Mouse (Mus musculus) liver, postnatal 0 days (tissue): ENCODE data around the gene Cyren. TPM values are rescaled to one million over a fixed set of nuclear protein-coding genes. Genes with fewer than 3 reads are reported as not detected.

Experiments used
- ATAC-seq: fragments of 200-750 bp; cut with Nextera tagmentation; 2 replicates; pipeline ENCODE4 v1.8.0; 2017; ENCODE audit warnings: mild to moderate bottlenecking, moderate library complexity
- DNase-seq: peaks from one replicate; pipeline ENCODE4 v3.0.0-alpha.2; 2016
- H3K27ac ChIP-seq: fragments of 300-500 bp; sonication (generic); 2 replicates; pipeline ENCODE4 v1.5.1; 2014; ENCODE audit warnings: antibody characterized with exemption, moderate library complexity, mild to moderate bottlenecking, low read depth
- H3K27me3 ChIP-seq: fragments of 300-500 bp; sonication (generic); 2 replicates; pipeline ENCODE4 v1.6.1; 2014; ENCODE audit warnings: low read length, control low read depth, mixed read lengths; ENCODE audit not compliant: insufficient read depth
- H3K36me3 ChIP-seq: fragments of 300-500 bp; sonication (generic); replicated peaks from 2 replicates; pipeline ENCODE4 v1.6.1; 2014; ENCODE audit warnings: mild to moderate bottlenecking, control low read depth, low read length, moderate library complexity, mixed read lengths; ENCODE audit not compliant: insufficient read depth
- H3K4me1 ChIP-seq: fragments of 300-500 bp; sonication (generic); 2 replicates; pipeline ENCODE4 v1.6.1; 2014; ENCODE audit warnings: antibody characterized with exemption, mild to moderate bottlenecking, control low read depth; ENCODE audit not compliant: insufficient read depth
- H3K4me2 ChIP-seq: fragments of 300-500 bp; sonication (generic); 2 replicates; pipeline ENCODE4 v1.6.1; 2014; ENCODE audit warnings: low read depth, mild to moderate bottlenecking, low read length, moderate library complexity, mixed read lengths
- H3K4me3 ChIP-seq: fragments of 300-500 bp; sonication (generic); 2 replicates; pipeline ENCODE4 v1.5.1; 2014; ENCODE audit warnings: low read depth, low read length
- H3K9ac ChIP-seq: fragments of 300-500 bp; sonication (generic); replicated peaks from 2 replicates; pipeline ENCODE4 v1.6.1; 2014; ENCODE audit warnings: mild to moderate bottlenecking, moderate library complexity
- H3K9me3 ChIP-seq: fragments of 300-500 bp; sonication (generic); 2 replicates; pipeline ENCODE4 v1.6.1; 2016; ENCODE audit warnings: mild to moderate bottlenecking, control low read depth, low read length, mixed read lengths
- CTCF ChIP-seq: sonication (generic); IDR thresholded peaks from 2 replicates; pipeline ENCODE4 v1.5.1; 2016; ENCODE audit warnings: antibody characterized with exemption, low read depth
- EP300 ChIP-seq: IDR thresholded peaks from 2 replicates; pipeline ENCODE4 v1.6.1; 2016; ENCODE audit warnings: antibody characterized with exemption, low read depth, mild to moderate bottlenecking
- WGBS: fragments of 180-500 bp; shearing (Covaris S2); extraction: QIAGEN DNeasy Blood & Tissue Kit; methylation state at CpG from one replicate; pipeline ENCODE4 v1.1.7; 2014; ENCODE audit not compliant: insufficient replicate concordance; 5-methylcytosine and 5-hydroxymethylcytosine counted together
- polyA plus RNA-seq: library from polyadenylated mRNA; unstranded; fragments of >200 nt; fragmentation: Nextera tagmentation; extraction: Ambion mirVana; gene quantifications from 2 replicates; pipeline ENCODE4 v1.2.1, GENCODE M21; 2015

The Cyren gene
- 4.5 and 4.9 TPM in 2 replicates for polyA plus RNA-seq

- ATAC-seq (peak; percentile 91), DNase-seq (peak; percentile 94)
- Histone ChIP-seq H3K9me3 (no peaks in the 10 kb centered on the region), H3K4me3 (peak within 1 kb of the TSS; percentile 63), H3K27ac (peak within 1 kb of the TSS; percentile 90), H3K36me3 (peaks cover 21% of the 10 kb centered on the region), H3K4me2 (peak within 1 kb of the TSS; percentile 69), H3K27me3 (no peaks in the 10 kb centered on the region), H3K9ac (peak within 1 kb of the TSS; percentile 64), H3K4me1 (peaks cover 46% of the 10 kb centered on the region)
- WGBS, result under 1% methylated on average over 53 of the region's 56 CpGs
- TF ChIP-seq EP300, result no peak; the same call in 1 of the 2 replicates
- peak; percentile 73 for TF ChIP-seq CTCF
These were observed at the start of gene Cyren for GRCm38 (mm10) chr6:34877509-34878321. Cyren (minus strand) TSS chr6:34878060.

GRCm38 (mm10) chr6:34927594-34927993 is 49.7 kb upstream of the Cyren start:
- ATAC-seq (no peak), DNase-seq (no peak)
- H3K4me1 ChIP-seq, result no peaks in the 10 kb centered on the region
- no peaks in the 10 kb centered on the region for H3K9me3 ChIP-seq
- no peak for TF ChIP-seq CTCF
- TF ChIP-seq EP300, result no peak
- H3K36me3 ChIP-seq, result no peaks in the 10 kb centered on the region
- no peaks in the 10 kb centered on the region for H3K27me3 ChIP-seq
- WGBS, result 88% methylated on average over 8 of the region's 8 CpGs
- no peak overlapping the region for H3K4me3 ChIP-seq
- H3K4me2 ChIP-seq, result no peak overlapping the region
- no peak overlapping the region for H3K27ac ChIP-seq
- H3K9ac ChIP-seq, result no peak overlapping the region

DNA sequence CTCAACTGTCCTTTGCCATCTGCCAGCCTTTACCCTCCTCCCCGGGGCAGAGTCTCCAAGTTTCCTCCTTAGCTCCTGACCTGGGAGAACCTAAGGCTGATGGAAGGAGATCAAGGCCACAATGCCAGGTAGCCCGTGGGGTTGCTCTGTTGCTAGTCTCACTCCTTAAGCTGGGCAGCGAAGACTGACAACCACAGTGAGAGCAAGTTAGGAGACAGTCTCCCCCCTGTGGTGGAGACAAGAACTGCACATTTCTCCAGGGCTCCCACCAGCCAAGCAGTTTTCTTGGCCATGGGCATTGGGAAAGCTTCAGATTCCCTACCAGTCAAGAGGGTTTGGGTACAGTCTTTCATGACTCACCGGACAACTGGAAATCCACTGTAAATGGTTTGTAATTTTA is 49.3 kb upstream of the Cyren start:
- Histone ChIP-seq H3K4me3 (no peak overlapping the region), H3K9ac (no peak overlapping the region), H3K27ac (no peak overlapping the region), H3K4me1 (no peaks in the 10 kb centered on the region), H3K27me3 (no peaks in the 10 kb centered on the region), H3K9me3 (no peaks in the 10 kb centered on the region), H3K36me3 (no peaks in the 10 kb centered on the region), H3K4me2 (no peak overlapping the region)
- no peak for TF ChIP-seq EP300
- peak; percentile 91 for TF ChIP-seq CTCF
- DNase-seq (peak; percentile 76), ATAC-seq (peak; percentile 50; the same call in 1 of the 2 replicates)
- 41% methylated on average over 4 of the region's 4 CpGs for WGBS

GRCm38 (mm10) chr6:34921941-34922340 is 44.1 kb upstream of the Cyren start:
- H3K27me3 ChIP-seq, result no peaks in the 10 kb centered on the region
- TF ChIP-seq CTCF (peak; percentile 98), EP300 (no peak)
- peak; percentile 73 for ATAC-seq

GRCm38 (mm10) chr6:34920631-34921030 is 42.8 kb upstream of the Cyren start:
- no peaks in the 10 kb centered on the region for H3K27me3 ChIP-seq
- no peak for ATAC-seq
- H3K9me3 ChIP-seq, result no peaks in the 10 kb centered on the region

More at GRCm38 (mm10) chr6:34921941-34922340, 44.1 kb upstream of the Cyren start:
- Histone ChIP-seq H3K4me1 (no peaks in the 10 kb centered on the region), H3K9ac (no peak overlapping the region), H3K4me2 (no peak overlapping the region), H3K27ac (no peak overlapping the region), H3K4me3 (no peak overlapping the region), H3K36me3 (no peaks in the 10 kb centered on the region), H3K9me3 (no peaks in the 10 kb centered on the region)
- 49% methylated on average over 14 of the region's 14 CpGs for WGBS
- peak; percentile 69 for DNase-seq

GRCm38 (mm10) chr6:34919956-34920355 is 42.1 kb upstream of the Cyren start, which contains the start of gene Stra8:
Stra8 (plus strand) TSS chr6:34920163.
- H3K27me3 ChIP-seq, result no peaks in the 10 kb centered on the region
- no peak within 1 kb of the TSS for H3K4me3 ChIP-seq
- ATAC-seq (no peak), DNase-seq (no peak)
- no peaks in the 10 kb centered on the region for H3K9me3 ChIP-seq
- no peak for TF ChIP-seq CTCF
- TF ChIP-seq EP300, result no peak
- WGBS, result 56% methylated on average over 10 of the region's 10 CpGs
- H3K4me2 ChIP-seq, result no peak within 1 kb of the TSS
- H3K36me3 ChIP-seq, result no peaks in the 10 kb centered on the region
- H3K9ac ChIP-seq, result no peak within 1 kb of the TSS
- H3K4me1 ChIP-seq, result no peaks in the 10 kb centered on the region
- H3K27ac ChIP-seq, result no peak within 1 kb of the TSS

More at GRCm38 (mm10) chr6:34920631-34921030, 42.8 kb upstream of the Cyren start:
- 82% methylated on average over 12 of the region's 12 CpGs for WGBS
- H3K4me1 ChIP-seq, result no peaks in the 10 kb centered on the region
- DNase-seq, result no peak
- no peak overlapping the region for H3K27ac ChIP-seq
- no peak for TF ChIP-seq EP300
- no peak for TF ChIP-seq CTCF
- H3K4me2 ChIP-seq, result no peak overlapping the region
- no peak overlapping the region for H3K4me3 ChIP-seq
- no peak overlapping the region for H3K9ac ChIP-seq
- no peaks in the 10 kb centered on the region for H3K36me3 ChIP-seq
